Mouse (Mus musculus) bone marrow macrophage, adult 2 months (primary cell): ENCODE measurements around the gene Gse1. TPM values are rescaled to one million over a fixed set of nuclear protein-coding genes. Genes with fewer than 3 reads are reported as not detected.

ENCODE experiments used
- H3K27ac ChIP-seq: 2 replicates; pipeline ENCODE4 v1.5.1; 2012; ENCODE audit warnings: low read depth, low read length; ENCODE audit not compliant: insufficient read depth
- H3K4me1 ChIP-seq: 2 replicates; pipeline ENCODE4 v1.6.1; 2012; ENCODE audit warnings: low read length; ENCODE audit not compliant: control insufficient read depth, insufficient read depth
- H3K4me3 ChIP-seq: 2 replicates; pipeline ENCODE4 v1.5.1; 2012; ENCODE audit warnings: mild to moderate bottlenecking, low read length, moderate library complexity; ENCODE audit not compliant: insufficient read depth
- CTCF ChIP-seq: IDR thresholded peaks from 2 replicates; pipeline ENCODE4 v1.5.1; 2012; ENCODE audit warnings: low read depth, mild to moderate bottlenecking, low read length, moderate library complexity
- POLR2A ChIP-seq: IDR thresholded peaks from 2 replicates; pipeline ENCODE4 v1.6.1; 2012; ENCODE audit warnings: mild to moderate bottlenecking, low read depth, low read length, borderline replicate concordance
- polyA plus RNA-seq: library from polyadenylated mRNA; stranded (reverse); fragments of >200 nt; gene quantifications from 2 replicates; pipeline ENCODE4 v1.2.4, GENCODE M21; 2012; ENCODE audit not compliant: missing spikeins, insufficient read depth, insufficient read length

Gse1 gene
- polyA plus RNA-seq, 1 experiment, result 15.1 TPM

- no peak overlapping the region for H3K4me3 ChIP-seq
- peaks cover 9% of the 10 kb centered on the region; the same call in 1 of the 2 replicates for H3K4me1 ChIP-seq
- H3K27ac ChIP-seq, result no peak overlapping the region
- TF ChIP-seq POLR2A (no peak), CTCF (no peak)
Observed at GRCm38 (mm10) chr8:120211345-120211744, 16.9 kb upstream of the Gse1 start.

GRCm38 (mm10) chr8:120212596-120212995 is 15.7 kb upstream of the Gse1 start:
- H3K4me3 ChIP-seq, result no peak overlapping the region
- no peak overlapping the region for H3K27ac ChIP-seq
- peaks cover 13% of the 10 kb centered on the region for H3K4me1 ChIP-seq
- no peak for TF ChIP-seq CTCF
- no peak for TF ChIP-seq POLR2A

GRCm38 (mm10) chr8:120213229-120213628 is 15.0 kb upstream of the Gse1 start:
- peaks cover 13% of the 10 kb centered on the region for H3K4me1 ChIP-seq
- no peak overlapping the region for H3K4me3 ChIP-seq

GRCm38 (mm10) chr8:120213939-120214338 is 14.3 kb upstream of the Gse1 start:
- TF ChIP-seq POLR2A (no peak), CTCF (no peak)
- Histone ChIP-seq H3K27ac (no peak overlapping the region), H3K4me3 (no peak overlapping the region), H3K4me1 (peaks cover 13% of the 10 kb centered on the region)

More at GRCm38 (mm10) chr8:120213229-120213628, 15.0 kb upstream of the Gse1 start:
- no peak overlapping the region for H3K27ac ChIP-seq
- no peak for TF ChIP-seq CTCF
- no peak for TF ChIP-seq POLR2A

- Histone ChIP-seq H3K4me3 (no peak overlapping the region), H3K4me1 (peaks cover 13% of the 10 kb centered on the region), H3K27ac (no peak overlapping the region)
- TF ChIP-seq POLR2A (no peak), CTCF (no peak)
Observed at GRCm38 (mm10) chr8:120215416-120216141, 12.7 kb upstream of the Gse1 start.

- Histone ChIP-seq H3K4me3 (no peak overlapping the region), H3K4me1 (peaks cover 11% of the 10 kb centered on the region), H3K27ac (no peak overlapping the region)
- TF ChIP-seq CTCF (no peak), POLR2A (no peak)
Observed at GRCm38 (mm10) chr8:120216855-120217830, 11.1 kb upstream of the Gse1 start.

- Histone ChIP-seq H3K4me3 (no peak overlapping the region), H3K4me1 (peaks cover 26% of the 10 kb centered on the region), H3K27ac (no peak overlapping the region)
- TF ChIP-seq POLR2A, result no peak
Observed at GRCm38 (mm10) chr8:120222548-120222947, 5.7 kb upstream of the Gse1 start.

- Histone ChIP-seq H3K4me1 (peaks cover 33% of the 10 kb centered on the region), H3K27ac (no peak overlapping the region), H3K4me3 (no peak overlapping the region)
- TF ChIP-seq POLR2A (no peak), CTCF (no peak)
Observed at GRCm38 (mm10) chr8:120224521-120225420, 3.5 kb upstream of the Gse1 start.
